Mouse (Mus musculus): ENCODE measurements around the gene Med17. TPM values are rescaled to one million over a fixed set of nuclear protein-coding genes. Genes with fewer than 3 reads are reported as not detected.
"Not testable (repeated sequence)": the region's sequence is repeated elsewhere in the genome, so short reads cannot be mapped to it uniquely, and the experiment has no call there.

Gene Med17
- total RNA-seq (2012; rRNA removed), result 37.2 and 51.5 TPM in 2 replicates

DNA sequence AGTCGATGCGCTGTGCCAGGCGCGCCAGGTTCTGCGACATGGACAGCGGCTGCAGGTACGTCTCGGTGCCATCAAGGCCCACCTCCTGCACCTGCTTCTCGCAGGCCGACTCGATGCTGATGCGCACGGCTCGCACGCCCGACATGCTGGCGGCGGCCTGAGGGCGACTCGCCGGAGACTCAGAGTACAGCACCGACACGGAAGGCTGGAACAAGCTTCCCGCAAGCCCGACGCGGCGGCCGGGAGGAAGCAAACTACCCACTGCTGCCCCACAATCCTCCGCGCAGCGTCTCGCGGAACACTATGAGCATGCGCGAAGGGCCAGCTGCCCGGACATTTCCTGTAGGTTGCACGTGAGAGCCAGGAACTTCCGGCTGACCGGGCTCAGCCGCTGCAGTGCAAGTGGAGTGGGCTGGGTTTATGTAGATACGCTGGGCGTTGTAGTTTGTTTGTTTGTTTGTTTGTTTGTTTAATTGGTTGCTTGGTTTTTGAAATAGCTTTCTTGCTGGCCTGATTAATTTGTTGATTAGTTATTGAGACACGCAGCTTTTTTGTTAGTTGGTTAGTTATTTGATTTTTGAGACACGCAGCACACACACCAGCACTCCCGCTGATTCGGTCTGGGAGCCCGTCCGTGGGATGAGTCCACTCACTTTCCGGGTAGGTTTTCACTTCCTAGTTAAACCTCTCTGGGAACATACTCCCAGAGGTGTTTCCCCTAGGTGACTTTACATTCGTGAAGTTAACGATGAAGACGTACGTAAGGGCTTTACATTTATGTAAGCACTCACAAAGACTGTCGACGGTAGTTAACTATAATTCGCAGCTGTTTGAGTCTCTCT lies at the start of gene Med17:
Med17 (minus strand) TSS at position 283 of the 842 bp plus-strand sequence.
- Histone ChIP-seq H3K9me3 (ENCODE audit: control insufficient read depth, insufficient read depth, low read depth, low read length) (no peaks in the 10 kb centered on the region), H3K4me1 (ENCODE audit: control insufficient read depth in 2 of 2, insufficient read depth in 2 of 2, low read length in 2 of 2, poor library complexity in 1 of 2) (peaks cover 3% of the 10 kb centered on the region in 2 experiments; a peak in 1 of 4 replicates), H3K27ac (ENCODE audit: insufficient read depth, low read depth, low read length, poor library complexity, severe bottlenecking) (peak within 1 kb of the TSS; percentile 13; the same call in 1 of the 2 replicates), H3K4me3 (ENCODE audit: insufficient read depth in 1 of 2, low read depth in 1 of 2, low read length in 2 of 2, poor library complexity in 1 of 2, severe bottlenecking in 1 of 2) (peak within 1 kb of the TSS; percentile 75 to 83), H3K9ac (ENCODE audit: insufficient read depth, low read depth, low read length, poor library complexity, severe bottlenecking) (peak within 1 kb of the TSS; percentile 94), H3K36me3 (ENCODE audit: control insufficient read depth, insufficient read depth, low read length, poor library complexity, severe bottlenecking) (peaks cover 14% of the 10 kb centered on the region)
- in situ Hi-C loops (cut with MboI; ENCODE audit: low sequenced_read_pairs in 2 of 2, unreplicated experiment in 2 of 2), result no loop called here
- DNase-seq (ENCODE audit: low read depth, low spot score), result peak; percentile 92
- TF ChIP-seq MAFK (IDR thresholded peaks at IDR 0.05; ENCODE audit: insufficient read depth, low read depth, low read length) (no peak), HCFC1 (IDR thresholded peaks at IDR 0.05; ENCODE audit: borderline replicate concordance, insufficient read depth, low read length) (peak; percentile 81), ZC3H11A (IDR thresholded peaks at IDR 0.05; ENCODE audit: borderline replicate concordance, low read depth, low read length) (no peak), CHD2 (IDR thresholded peaks at IDR 0.05; ENCODE audit: low read depth, low read length) (no peak), ZNF384 (IDR thresholded peaks at IDR 0.05; ENCODE audit: low read depth, low read length) (no peak)

DNA sequence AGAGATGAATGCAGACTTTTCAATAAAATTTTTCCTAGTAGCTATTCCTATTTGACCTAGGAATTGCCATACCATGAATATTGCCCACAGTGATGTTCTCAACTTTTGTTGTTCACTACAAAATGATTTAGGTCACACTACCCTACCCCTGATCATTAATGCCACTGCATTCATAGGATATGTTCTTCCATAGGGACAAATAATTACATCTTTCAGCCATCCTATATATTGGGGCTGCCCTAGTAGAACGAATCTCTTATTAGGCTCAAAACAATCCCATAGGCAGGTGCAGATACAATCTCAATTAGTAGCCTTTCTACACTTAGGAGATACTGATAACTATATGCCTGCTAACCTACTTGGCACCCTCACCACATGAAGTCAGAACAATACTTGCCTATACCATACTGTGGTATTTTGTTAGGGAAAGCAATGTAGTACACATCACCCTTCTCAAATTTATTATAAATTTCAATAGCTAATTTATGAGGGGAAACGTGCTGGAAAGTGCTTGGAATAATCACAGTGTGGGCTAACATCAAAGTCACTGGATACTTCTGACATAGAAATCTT lies 38.5 kb upstream of the Med17 start:
- Histone ChIP-seq H3K36me3 (ENCODE audit: control insufficient read depth, insufficient read depth, low read length, poor library complexity, severe bottlenecking) (peaks cover 33% of the 10 kb centered on the region), H3K9ac (ENCODE audit: insufficient read depth, low read depth, low read length, poor library complexity, severe bottlenecking) (no peak overlapping the region), H3K4me1 (ENCODE audit: control insufficient read depth in 2 of 2, insufficient read depth in 2 of 2, low read length in 2 of 2, poor library complexity in 1 of 2) (no peaks in the 10 kb centered on the region), H3K27ac (ENCODE audit: insufficient read depth, low read depth, low read length, poor library complexity, severe bottlenecking) (no peak overlapping the region), H3K4me3 (ENCODE audit: insufficient read depth in 1 of 2, low read depth in 1 of 2, low read length in 2 of 2, poor library complexity in 1 of 2, severe bottlenecking in 1 of 2) (no peak overlapping the region), H3K9me3 (ENCODE audit: control insufficient read depth, insufficient read depth, low read depth, low read length) (no peaks in the 10 kb centered on the region)
- peak; percentile 8; the same call in 1 of the 2 replicates for TF ChIP-seq CHD2 (IDR thresholded peaks at IDR 0.05; ENCODE audit: low read depth, low read length)
- TF ChIP-seq HCFC1 (IDR thresholded peaks at IDR 0.05; ENCODE audit: borderline replicate concordance, insufficient read depth, low read length), result no peak
- TF ChIP-seq ZNF384 (IDR thresholded peaks at IDR 0.05; ENCODE audit: low read depth, low read length), result no peak
- in situ Hi-C loops (cut with MboI; ENCODE audit: low sequenced_read_pairs in 2 of 2, unreplicated experiment in 2 of 2), result no loop called here
- DNase-seq (ENCODE audit: low read depth, low spot score), result no peak

DNA sequence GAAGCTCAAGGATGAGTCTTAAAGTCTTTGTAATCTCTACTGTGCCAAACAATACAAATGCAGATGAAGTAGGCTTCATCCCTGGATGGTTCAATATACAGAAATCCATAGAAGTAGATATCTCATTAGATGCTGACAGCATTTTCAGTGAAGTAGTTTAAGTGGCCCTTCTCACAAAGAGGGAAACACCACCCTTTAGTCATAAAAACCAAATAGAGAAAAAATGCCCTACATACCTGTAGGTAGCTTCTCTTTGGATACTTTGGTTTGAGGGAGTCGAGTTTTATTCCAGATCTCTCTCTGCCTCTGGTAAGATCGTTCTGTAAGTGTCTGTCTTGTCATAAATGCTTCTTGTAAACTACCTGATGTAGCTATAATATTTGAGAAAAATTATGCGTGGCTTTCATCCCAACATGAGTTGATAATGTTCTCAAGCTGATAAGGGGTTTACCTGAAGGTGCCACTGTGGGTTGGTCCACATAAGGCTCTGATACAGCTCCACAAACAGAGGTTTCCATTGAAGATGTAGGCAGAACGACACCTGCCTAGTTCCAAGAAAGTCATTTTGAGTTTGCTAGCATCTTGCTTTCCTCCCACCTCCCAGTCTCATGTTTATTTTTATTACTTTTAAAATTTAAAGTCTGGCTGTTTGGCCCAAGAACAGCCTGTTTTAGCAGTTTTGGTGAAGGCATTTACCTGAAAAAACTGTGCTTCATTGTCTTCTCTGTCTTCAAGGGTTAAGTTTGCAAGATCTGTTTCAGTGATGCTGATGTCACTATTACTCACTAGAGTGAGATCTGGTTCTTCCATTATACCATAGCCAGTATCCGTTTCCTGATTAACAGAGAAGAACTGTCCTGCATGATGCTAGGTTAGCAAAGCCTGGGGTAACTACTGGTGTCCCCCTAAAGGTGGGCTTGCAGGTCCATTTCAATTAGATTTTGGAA lies 37.8 kb upstream of the Med17 start:
- Histone ChIP-seq H3K4me1 (ENCODE audit: control insufficient read depth in 2 of 2, insufficient read depth in 2 of 2, low read length in 2 of 2, poor library complexity in 1 of 2) (no peaks in the 10 kb centered on the region), H3K9me3 (ENCODE audit: control insufficient read depth, insufficient read depth, low read depth, low read length) (no peaks in the 10 kb centered on the region), H3K4me3 (ENCODE audit: insufficient read depth in 1 of 2, low read depth in 1 of 2, low read length in 2 of 2, poor library complexity in 1 of 2, severe bottlenecking in 1 of 2) (no peak overlapping the region), H3K36me3 (ENCODE audit: control insufficient read depth, insufficient read depth, low read length, poor library complexity, severe bottlenecking) (peaks cover 33% of the 10 kb centered on the region; the same call in 1 of the 2 replicates), H3K9ac (ENCODE audit: insufficient read depth, low read depth, low read length, poor library complexity, severe bottlenecking) (no peak overlapping the region), H3K27ac (ENCODE audit: insufficient read depth, low read depth, low read length, poor library complexity, severe bottlenecking) (no peak overlapping the region)
- no peak for DNase-seq (ENCODE audit: low read depth, low spot score)
- TF ChIP-seq CHD2 (IDR thresholded peaks at IDR 0.05; ENCODE audit: low read depth, low read length) (peak; percentile 45; the same call in 1 of the 2 replicates), HCFC1 (IDR thresholded peaks at IDR 0.05; ENCODE audit: borderline replicate concordance, insufficient read depth, low read length) (no peak)
- in situ Hi-C loops (cut with MboI; ENCODE audit: low sequenced_read_pairs in 2 of 2, unreplicated experiment in 2 of 2), result no loop called here

DNA sequence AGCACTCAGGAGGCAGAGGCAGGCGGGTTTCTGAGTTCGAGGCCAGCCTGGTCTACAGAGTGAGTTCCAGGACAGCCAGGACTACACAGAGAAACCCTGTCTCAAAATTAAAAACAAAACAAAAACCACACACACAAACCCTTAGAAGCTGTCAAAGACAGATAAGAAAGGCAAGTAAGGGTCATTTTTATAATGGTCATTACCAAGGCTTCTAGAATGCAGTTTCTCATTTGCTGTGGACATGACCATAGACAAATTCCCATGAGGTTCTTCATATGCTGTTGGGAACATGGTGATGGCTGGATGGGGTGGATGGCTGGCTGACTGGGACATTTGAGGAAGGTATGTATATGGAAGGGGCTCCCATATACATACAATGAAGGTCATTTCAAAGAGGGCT lies 36.6 kb upstream of the Med17 start:
- H3K27ac ChIP-seq (ENCODE audit: insufficient read depth, low read depth, low read length, poor library complexity, severe bottlenecking); DNase-seq (ENCODE audit: low read depth, low spot score); H3K4me1 ChIP-seq (ENCODE audit: control insufficient read depth in 2 of 2, insufficient read depth in 2 of 2, low read length in 2 of 2, poor library complexity in 1 of 2); H3K4me3 ChIP-seq (ENCODE audit: insufficient read depth in 1 of 2, low read depth in 1 of 2, low read length in 2 of 2, poor library complexity in 1 of 2, severe bottlenecking in 1 of 2); H3K9ac ChIP-seq (ENCODE audit: insufficient read depth, low read depth, low read length, poor library complexity, severe bottlenecking); H3K9me3 ChIP-seq (ENCODE audit: control insufficient read depth, insufficient read depth, low read depth, low read length); in situ Hi-C loops (cut with MboI; ENCODE audit: low sequenced_read_pairs in 2 of 2, unreplicated experiment in 2 of 2): not testable (repeated sequence)
- peak; percentile 41; the same call in 1 of the 2 replicates for TF ChIP-seq CHD2 (IDR thresholded peaks at IDR 0.05; ENCODE audit: low read depth, low read length)
- peaks cover 38% of the 10 kb centered on the region for H3K36me3 ChIP-seq (ENCODE audit: control insufficient read depth, insufficient read depth, low read length, poor library complexity, severe bottlenecking)

Measured in ES-E14 (cell line).